Mouse (Mus musculus) effector memory CD4-positive, alpha-beta T cell, adult 5 months (primary cell): ENCODE results near the gene Nxph4. TPM values are rescaled to one million over a fixed set of nuclear protein-coding genes. Genes with fewer than 3 reads are reported as not detected.

Experiments
- polyA plus RNA-seq: library from polyadenylated mRNA; unstranded; fragments of 100-300 nt; shearing (Covaris generic); gene quantifications from one replicate; pipeline ENCODE4 v1.2.1, GENCODE M21; 2017

Nxph4 gene
- polyA plus RNA-seq: not detected

DNA sequence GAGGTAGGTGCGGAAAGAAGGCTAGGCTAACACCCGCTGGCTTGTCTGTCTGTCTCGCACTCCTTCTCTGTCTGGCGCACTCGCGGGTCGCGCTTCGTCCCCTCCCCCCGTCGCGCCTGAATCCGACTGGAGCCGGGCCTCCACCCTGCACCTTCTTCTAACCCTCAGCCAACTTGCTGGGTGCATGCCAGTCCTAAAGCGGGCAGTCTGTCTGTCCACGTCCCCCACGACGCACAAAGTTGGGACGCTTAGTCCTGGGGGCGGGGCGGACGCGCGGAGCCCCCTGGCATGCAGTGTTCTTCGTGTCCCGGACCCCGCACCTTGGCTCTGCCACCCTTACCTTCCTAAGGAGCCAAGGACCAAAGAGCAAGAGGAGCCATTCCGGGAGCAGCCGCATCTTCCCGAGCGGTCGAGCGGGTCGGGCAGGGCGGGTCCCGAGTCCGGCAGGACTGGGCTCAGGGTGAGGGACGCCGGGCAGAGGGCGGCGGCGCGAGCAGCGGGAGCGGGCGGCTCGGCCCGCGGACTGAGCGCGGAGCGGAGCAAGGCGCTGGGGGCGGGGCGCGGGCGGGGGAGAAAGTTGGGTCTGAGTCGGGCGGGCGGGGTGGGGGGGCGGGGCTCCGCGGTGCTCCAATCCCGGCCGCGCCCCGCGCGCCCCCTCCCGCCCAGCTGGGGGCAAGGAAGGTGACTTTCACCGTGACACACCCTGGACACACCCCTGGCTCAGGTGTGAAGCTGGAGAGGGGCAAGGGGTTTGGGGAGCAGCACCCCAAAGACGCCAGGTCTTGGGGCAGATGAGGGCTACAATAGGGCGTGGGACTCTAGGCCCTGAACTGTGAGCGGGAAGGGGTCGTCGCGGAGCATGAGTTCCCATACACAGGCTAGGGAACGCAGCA is at the start of gene Nxph4:
Nxph4 (minus strand) TSS at position 524 of the 893 bp plus-strand sequence.

DNA sequence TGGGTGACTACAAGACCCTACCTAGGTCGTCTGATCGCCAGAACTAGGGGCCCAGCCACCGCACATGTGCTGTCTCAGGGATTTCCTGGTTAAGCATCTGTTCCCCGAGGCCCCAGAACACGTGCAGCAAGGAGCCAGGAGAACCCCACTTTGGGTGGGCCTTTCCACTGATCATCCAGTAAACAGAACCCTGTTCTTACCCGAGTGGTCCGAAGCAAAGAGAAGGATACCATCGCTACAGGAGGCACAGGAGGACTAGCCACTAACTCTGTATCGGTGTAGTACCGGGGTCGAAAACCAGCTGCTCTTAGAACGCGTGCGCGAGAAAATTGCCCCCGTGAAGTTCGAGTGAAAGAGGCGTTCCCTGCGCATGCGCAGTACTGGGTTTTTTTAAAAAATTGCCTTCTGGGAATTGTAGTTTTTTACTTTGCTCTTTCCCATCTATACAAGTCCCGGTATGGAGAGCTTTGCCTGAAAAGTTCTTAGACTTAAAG is 12.2 kb downstream of the Nxph4 start, which contains the start of gene Shmt2:
Shmt2 (minus strand) TSS at position 357 of the 494 bp plus-strand sequence.

DNA sequence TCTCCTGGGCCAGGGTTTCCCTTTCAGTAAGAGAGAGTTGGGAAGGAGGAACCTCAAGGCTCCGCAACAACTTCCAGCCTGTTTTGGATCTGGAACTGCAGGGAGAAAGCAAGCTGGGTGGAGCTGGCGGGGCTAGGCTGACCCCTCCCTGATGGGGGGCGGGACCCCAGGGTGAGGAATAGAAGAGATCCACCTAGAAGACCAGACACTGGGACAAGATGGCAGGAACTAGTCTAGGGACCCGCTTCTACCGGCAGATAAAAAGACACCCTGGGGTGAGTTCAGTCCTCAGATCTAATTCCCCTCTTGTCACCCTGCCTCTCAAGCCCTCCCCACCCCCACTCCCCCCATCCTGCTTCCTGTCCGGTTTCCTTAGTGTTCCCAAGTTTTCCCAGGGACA is 19.6 kb downstream of the Nxph4 start, which contains the start of gene Ndufa4l2:
Ndufa4l2 (plus strand) TSS at position 204 of the 400 bp plus-strand sequence.

DNA sequence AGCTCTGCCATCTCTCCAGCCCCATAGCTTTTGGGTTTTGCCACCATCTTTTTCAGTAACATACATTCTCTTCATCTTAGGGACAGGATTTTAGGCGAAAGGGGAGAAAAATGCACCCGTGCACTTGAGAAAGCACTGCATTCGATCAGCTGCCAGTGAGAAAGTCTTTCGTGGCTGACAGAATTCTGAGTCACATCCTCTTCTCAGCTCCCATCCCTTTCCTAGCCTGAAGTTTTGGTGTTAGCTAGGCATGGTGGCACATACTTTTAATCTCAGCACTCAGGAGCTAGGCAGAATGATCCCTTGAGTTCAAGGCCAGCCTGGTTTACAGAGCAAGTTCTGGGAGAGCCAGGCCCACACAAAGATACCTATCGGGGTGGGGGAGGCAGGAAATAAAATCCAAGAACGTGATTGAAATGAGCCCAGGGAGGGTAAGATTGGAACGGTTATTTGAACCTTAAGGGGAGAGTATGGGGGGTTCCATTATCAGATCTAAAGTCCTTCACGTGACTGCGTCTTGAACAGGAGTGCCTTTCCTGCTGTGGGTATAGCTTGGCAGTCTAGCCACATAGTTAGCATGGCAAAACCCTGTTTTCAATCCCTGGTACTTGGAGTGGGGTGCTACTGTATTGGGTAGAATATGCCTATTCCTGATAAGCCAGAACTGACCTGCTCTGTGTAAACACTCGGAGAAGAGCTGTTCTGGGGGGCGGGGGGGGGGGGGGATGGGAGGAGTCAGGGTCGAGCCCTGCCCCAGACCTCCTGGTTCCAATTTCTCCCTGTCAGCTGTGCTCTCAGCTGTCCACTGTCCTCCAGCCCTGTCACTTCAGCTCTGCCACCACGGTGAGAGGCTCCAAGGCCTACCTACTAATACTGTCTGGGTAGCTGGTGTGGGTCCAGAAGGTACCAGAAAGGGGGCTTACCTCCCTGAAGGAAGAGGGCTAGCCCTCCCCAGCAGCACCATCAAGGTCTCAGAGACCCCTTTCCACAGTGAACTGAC is 33.2 kb downstream of the Nxph4 start, which contains the start of gene Stac3:
Stac3 (plus strand) TSS at position 793 of the 1,000 bp plus-strand sequence.

Other genes starting within 250 kb of the Nxph4 start
- gene Mbd6, start 245.5 kb downstream of the Nxph4 start, polyA plus RNA-seq: 8.4 TPM
- gene Mars, start 222.8 kb downstream of the Nxph4 start, polyA plus RNA-seq: 55.4 TPM
- 193 TPM for gene Arhgap9, start 212.6 kb downstream of the Nxph4 start, polyA plus RNA-seq
- gene Gli1, start 192.6 kb downstream of the Nxph4 start, polyA plus RNA-seq: 0.09 TPM
- not detected for gene Inhbe, start 180.1 kb downstream of the Nxph4 start, polyA plus RNA-seq
- not detected for gene Inhbc, start 164.1 kb downstream of the Nxph4 start, polyA plus RNA-seq
- gene R3hdm2, start 154.2 kb downstream of the Nxph4 start, polyA plus RNA-seq: 42.4 TPM
- not detected for gene Stac3, start 32.9 kb downstream of the Nxph4 start, polyA plus RNA-seq
- gene Ndufa4l2, start 19.6 kb downstream of the Nxph4 start, polyA plus RNA-seq: not detected
- gene Shmt2, start 12.1 kb downstream of the Nxph4 start, polyA plus RNA-seq: 51.9 TPM
- 0.59 TPM for gene Lrp1, start 86.6 kb upstream of the Nxph4 start, polyA plus RNA-seq
- gene Stat6, start 108.4 kb upstream of the Nxph4 start, polyA plus RNA-seq: 217 TPM
- gene Nemp1, start 132.3 kb upstream of the Nxph4 start, polyA plus RNA-seq: 8.3 TPM
- gene Nab2, start 134.0 kb upstream of the Nxph4 start, polyA plus RNA-seq: 36.8 TPM
- gene Myo1a, start 170.6 kb upstream of the Nxph4 start, polyA plus RNA-seq: 0.11 TPM
- gene Tac2, start 189.9 kb upstream of the Nxph4 start, polyA plus RNA-seq: not detected
- 0.42 TPM for gene Zbtb39, start 205.0 kb upstream of the Nxph4 start, polyA plus RNA-seq
- not detected for gene Gpr182, start 217.2 kb upstream of the Nxph4 start, polyA plus RNA-seq
- gene Rdh1, start 225.2 kb upstream of the Nxph4 start, polyA plus RNA-seq: 0.09 TPM
- gene Rdh16f1, start 225.2 kb upstream of the Nxph4 start, polyA plus RNA-seq: not detected
- gene Rdh9, start 241.8 kb upstream of the Nxph4 start, polyA plus RNA-seq: 0.42 TPM